Mouse (Mus musculus): ENCODE data around the gene Rtp1. TPM values are rescaled to one million over a fixed set of nuclear protein-coding genes. Genes with fewer than 3 reads are reported as not detected.

Gene Rtp1
- under 1 TPM; 0.35 to 0.36 TPM for total RNA-seq (2021)

- intact Hi-C loops (cut with DNase I) = no loop called here
- DNase-seq (ENCODE audit: low spot score in 2 of 2) = no peak
These were observed at the start of gene Rtp1 for GRCm38 (mm10) chr16:23428647-23429319. TSS of gene Rtp1 (plus strand) at chr16:23429133.

- intact Hi-C loops (cut with DNase I) = no loop called here
- no peak for DNase-seq (ENCODE audit: low spot score in 2 of 2)
These were observed 49.2 kb upstream of the Rtp1 start for GRCm38 (mm10) chr16:23379536-23380230.

GRCm38 (mm10) chr16:23384304-23384703, 44.6 kb upstream of the Rtp1 start:
- intact Hi-C loops (cut with DNase I) = no loop called here
- no peak for DNase-seq (ENCODE audit: low spot score in 2 of 2)

- DNase-seq (ENCODE audit: low spot score in 2 of 2) = no peak
- intact Hi-C loops (cut with DNase I) = no loop called here
These were observed 31.0 kb upstream of the Rtp1 start for GRCm38 (mm10) chr16:23397931-23398330.

GRCm38 (mm10) chr16:23401463-23401862, 27.5 kb upstream of the Rtp1 start:
- intact Hi-C loops (cut with DNase I) = loop anchor here (5.0 kb wide), 1 partner anchor 179 kb away; the partner anchor contains the start of gene St6gal1
- DNase-seq (ENCODE audit: low spot score in 2 of 2) = no peak

- no peak for DNase-seq (ENCODE audit: low spot score in 2 of 2)
- intact Hi-C loops (cut with DNase I) = loop anchor here (5.0 kb wide), 1 partner anchor 180 kb away; the partner anchor contains the start of gene St6gal1
These were observed 27.0 kb upstream of the Rtp1 start for GRCm38 (mm10) chr16:23401959-23402358.

GRCm38 (mm10) chr16:23403008-23403755, 25.8 kb upstream of the Rtp1 start:
- DNase-seq (ENCODE audit: low spot score in 2 of 2) = peak; percentile 60 to 69
- intact Hi-C loops (cut with DNase I) = loop anchor here (1.0 to 5.0 kb wide), 2 partner anchors 181 to 252 kb away; partner anchors contain the start of gene St6gal1

GRCm38 (mm10) chr16:23412930-23413329, 16.0 kb upstream of the Rtp1 start:
- no peak for DNase-seq (ENCODE audit: low spot score in 2 of 2)
- intact Hi-C loops (cut with DNase I) = no loop called here

- intact Hi-C loops (cut with DNase I) = no loop called here
- no peak for DNase-seq (ENCODE audit: low spot score in 2 of 2)
These were observed 12.7 kb upstream of the Rtp1 start for GRCm38 (mm10) chr16:23416261-23416656.

GRCm38 (mm10) chr16:23416657-23417293, 12.2 kb upstream of the Rtp1 start:
- DNase-seq (ENCODE audit: low spot score in 2 of 2) = no peak
- intact Hi-C loops (cut with DNase I) = no loop called here

GRCm38 (mm10) chr16:23417456-23418240, 11.3 kb upstream of the Rtp1 start:
- intact Hi-C loops (cut with DNase I) = no loop called here

GRCm38 (mm10) chr16:23419565-23420085, 9.3 kb upstream of the Rtp1 start:
- no peak for DNase-seq (ENCODE audit: low spot score in 2 of 2)
- intact Hi-C loops (cut with DNase I) = no loop called here

More at GRCm38 (mm10) chr16:23417456-23418240, 11.3 kb upstream of the Rtp1 start:
- DNase-seq (ENCODE audit: low spot score in 2 of 2) = no peak

GRCm38 (mm10) chr16:23423825-23424224, 5.1 kb upstream of the Rtp1 start:
- intact Hi-C loops (cut with DNase I) = no loop called here
- DNase-seq (ENCODE audit: low spot score in 2 of 2) = no peak

- DNase-seq (ENCODE audit: low spot score in 2 of 2) = no peak
- intact Hi-C loops (cut with DNase I) = no loop called here
These were observed 1.2 kb upstream of the Rtp1 start for GRCm38 (mm10) chr16:23427701-23428100.

GRCm38 (mm10) chr16:23429991-23430390, 1.1 kb downstream of the Rtp1 start:
- no peak for DNase-seq (ENCODE audit: low spot score in 2 of 2)
- intact Hi-C loops (cut with DNase I) = no loop called here

- intact Hi-C loops (cut with DNase I) = no loop called here
- DNase-seq (ENCODE audit: low spot score in 2 of 2) = no peak
These were observed 8.7 kb downstream of the Rtp1 start for GRCm38 (mm10) chr16:23437404-23438166.

GRCm38 (mm10) chr16:23444231-23444630, 15.3 kb downstream of the Rtp1 start:
- DNase-seq (ENCODE audit: low spot score in 2 of 2) = no peak
- intact Hi-C loops (cut with DNase I) = no loop called here

GRCm38 (mm10) chr16:23449946-23450345, 21.0 kb downstream of the Rtp1 start:
- intact Hi-C loops (cut with DNase I) = no loop called here
- no peak for DNase-seq (ENCODE audit: low spot score in 2 of 2)

All from left cerebral cortex, postnatal 36 days (tissue).